Comparison of ENCODE assay signal across 13 mouse cellular contexts in the genomic region with DNA sequence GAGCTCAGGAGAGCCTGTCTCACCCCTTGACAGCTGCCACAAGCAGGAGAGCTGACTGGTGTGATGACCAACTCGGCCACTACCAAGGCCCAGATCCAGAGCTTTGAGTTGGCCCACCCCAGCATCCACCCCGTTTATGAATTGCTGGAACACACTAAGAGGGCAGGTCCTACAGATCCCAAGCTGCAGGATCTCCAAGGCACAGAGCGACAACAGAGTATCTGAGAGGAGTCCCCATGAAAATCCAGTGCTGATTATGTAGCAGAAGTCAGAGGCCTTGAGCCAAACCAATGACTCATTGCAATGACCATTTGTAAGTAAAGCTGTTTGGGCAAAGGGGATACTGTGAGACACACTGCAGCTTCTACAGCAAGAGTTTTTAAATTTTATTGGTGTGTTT. TPM values are rescaled to one million over a fixed set of nuclear protein-coding genes. Genes with fewer than 3 reads are reported as not detected.
A peak's percentile ranks its signal among the peaks of the same experiment; 100 is the strongest.
DNase-seq lines count a peak whose midpoint lies in the region; TF ChIP-seq lines count a peak whose summit lies in the region.
"Had no signal": no experiment of that assay in that cellular context is flagged by ENCODE, and none has a peak within 500 bp of the region (broad histone marks: within the 10 kb centered on the region; RNA-seq: fewer than 3 reads in every experiment).

No protein-coding gene starts in this region.

- 68% methylated on average over 3 of the region's 3 CpGs for WGBS in lung, adult 2 months

- intact Hi-C loops in heart, postnatal 25 days (cut with DNase I): no loop called here

- H3K4me3 ChIP-seq in lung, adult 2 months (replicated peaks; ENCODE audit: extremely low read depth, low read depth, low read length): no peak overlapping the region
- H3K4me3 ChIP-seq: erythroblast, embryonic 14.5 days had no signal

- no peak for TF ChIP-seq CTCF in lung, adult 2 months (IDR thresholded peaks at IDR 0.05; ENCODE audit: insufficient read depth, low read length)

- DNase-seq in cerebellum, adult 18-20 months: peak; percentile 44 to 64
- DNase-seq in cerebellum, postnatal 4 days (ENCODE audit: low spot score in 2 of 2): no peak
- DNase-seq in lung, postnatal 36 days: peak; percentile 26
- DNase-seq in lung, adult 2 months: no peak
- peak; percentile 87 for DNase-seq in brain, adult 2 months (ENCODE audit: low read depth, low spot score)
- DNase-seq in heart, postnatal 25 days (ENCODE audit: low spot score): peak; percentile 5
- no peak for DNase-seq in frontal cortex, postnatal 14 days (ENCODE audit: low spot score in 2 of 2)
- DNase-seq in thymus, postnatal 25 days: no peak
- DNase-seq: embryo, embryonic 11 days; kidney, adult 9 months; lung, embryonic 14.5 days; right cerebral cortex, postnatal 4 days had no signal

- no peak for TF ChIP-seq POLR2A in lung, adult 2 months (IDR thresholded peaks at IDR 0.05; ENCODE audit: borderline replicate concordance, extremely low read depth, low read depth, low read length)

- H3K4me1 ChIP-seq in lung, adult 2 months (ENCODE audit: control insufficient read depth, insufficient read depth, low read length): peaks cover 10% of the 10 kb centered on the region

RNA-seq across cellular contexts. Expression of a gene that starts 44.2 kb away (rescaled TPM):
- 11.5 and 18.4 TPM in 2 replicates for polyA plus RNA-seq in lung, adult 2 months (2012; rRNA removed)
- 10 to 100 TPM; 45.5 to 45.8 TPM for total RNA-seq in heart, postnatal 25 days (2021)

Comparison
In these comparisons a context has a peak if more than half of its experiments do, and no peak if none do; other contexts are left out.
1. DNase-seq: peak in cerebellum, adult 18-20 months (2 of 2), lung, postnatal 36 days (single experiment), brain, adult 2 months (single experiment) and heart, postnatal 25 days (single experiment); none in cerebellum, postnatal 4 days (0 of 2), lung, adult 2 months (single experiment), frontal cortex, postnatal 14 days (0 of 2) and thymus, postnatal 25 days (single experiment).